Mouse (Mus musculus): ENCODE data around the gene LTO1. TPM values are rescaled to one million over a fixed set of nuclear protein-coding genes. Genes with fewer than 3 reads are reported as not detected.

The LTO1 gene
- polyA plus RNA-seq, 1 experiment from 2014 or later = 21.1 TPM

GRCm38 (mm10) chr7:144935563-144935962 lies 20.7 kb downstream of the LTO1 start:
- Histone ChIP-seq H3K4me2 (replicated peaks; ENCODE audit: low read depth) (no peak overlapping the region), H3K9ac (ENCODE audit: low read depth, low read length) (no peak overlapping the region), H3K27ac (ENCODE audit: low read depth, low read length) (no peak overlapping the region), H3K4me3 (ENCODE audit: low read depth, low read length) (no peak overlapping the region), H3K27me3 (replicated peaks; ENCODE audit: control insufficient read depth, insufficient read depth, low read length) (no peaks in the 10 kb centered on the region; the same call in 1 of the 2 replicates), H3K4me1 (replicated peaks; ENCODE audit: control insufficient read depth, insufficient read depth, low read length) (peaks cover 10% of the 10 kb centered on the region; the same call in 1 of the 2 replicates), H3K36me3 (ENCODE audit: control insufficient read depth, insufficient read depth) (peaks cover 40% of the 10 kb centered on the region), H3K9me3 (ENCODE audit: control insufficient read depth) (no peaks in the 10 kb centered on the region)
- ATAC-seq = no peak
- WGBS = 54% methylated on average over 5 of the region's 5 CpGs
- TF ChIP-seq CTCF (IDR thresholded peaks at IDR 0.05; ENCODE audit: low read depth) = peak; percentile 78

- ATAC-seq = no peak
- Histone ChIP-seq H3K9me3 (ENCODE audit: control insufficient read depth) (no peaks in the 10 kb centered on the region), H3K27ac (ENCODE audit: low read depth, low read length) (no peak overlapping the region; the same call in 1 of the 2 replicates), H3K9ac (ENCODE audit: low read depth, low read length) (no peak overlapping the region), H3K4me1 (replicated peaks; ENCODE audit: control insufficient read depth, insufficient read depth, low read length) (peaks cover 10% of the 10 kb centered on the region; the same call in 1 of the 2 replicates), H3K4me2 (replicated peaks; ENCODE audit: low read depth) (no peak overlapping the region), H3K36me3 (ENCODE audit: control insufficient read depth, insufficient read depth) (peaks cover 36% of the 10 kb centered on the region), H3K27me3 (replicated peaks; ENCODE audit: control insufficient read depth, insufficient read depth, low read length) (no peaks in the 10 kb centered on the region; the same call in 1 of the 2 replicates), H3K4me3 (ENCODE audit: low read depth, low read length) (no peak overlapping the region)
- 90% methylated on average over 4 of the region's 4 CpGs for WGBS
- no peak for TF ChIP-seq CTCF (IDR thresholded peaks at IDR 0.05; ENCODE audit: low read depth)
Observed at GRCm38 (mm10) chr7:144936311-144936880, 21.5 kb downstream of the LTO1 start.

- Histone ChIP-seq H3K36me3 (ENCODE audit: control insufficient read depth, insufficient read depth) (peaks cover 32% of the 10 kb centered on the region; the same call in 1 of the 2 replicates), H3K27ac (ENCODE audit: low read depth, low read length) (no peak overlapping the region), H3K27me3 (replicated peaks; ENCODE audit: control insufficient read depth, insufficient read depth, low read length) (peaks cover 4% of the 10 kb centered on the region; the same call in 1 of the 2 replicates), H3K4me2 (replicated peaks; ENCODE audit: low read depth) (peak overlapping the region; percentile 92), H3K4me3 (ENCODE audit: low read depth, low read length) (peak overlapping the region; percentile 64), H3K9me3 (ENCODE audit: control insufficient read depth) (no peaks in the 10 kb centered on the region), H3K4me1 (replicated peaks; ENCODE audit: control insufficient read depth, insufficient read depth, low read length) (peaks cover 15% of the 10 kb centered on the region; the same call in 1 of the 2 replicates), H3K9ac (ENCODE audit: low read depth, low read length) (peak overlapping the region; percentile 52)
- TF ChIP-seq CTCF (IDR thresholded peaks at IDR 0.05; ENCODE audit: low read depth) = peak; percentile 99
- peak; percentile 65 for ATAC-seq
- WGBS = 2% methylated on average over 20 of the region's 20 CpGs
Observed at GRCm38 (mm10) chr7:144937490-144937889, 22.6 kb downstream of the LTO1 start.

- Histone ChIP-seq H3K27me3 (replicated peaks; ENCODE audit: control insufficient read depth, insufficient read depth, low read length) (peaks cover 8% of the 10 kb centered on the region; the same call in 1 of the 2 replicates), H3K4me2 (replicated peaks; ENCODE audit: low read depth) (peak overlapping the region; percentile 92), H3K4me1 (replicated peaks; ENCODE audit: control insufficient read depth, insufficient read depth, low read length) (peaks cover 20% of the 10 kb centered on the region), H3K27ac (ENCODE audit: low read depth, low read length) (no peak overlapping the region), H3K4me3 (ENCODE audit: low read depth, low read length) (peak overlapping the region; percentile 64), H3K9me3 (ENCODE audit: control insufficient read depth) (no peaks in the 10 kb centered on the region), H3K9ac (ENCODE audit: low read depth, low read length) (peak overlapping the region; percentile 52), H3K36me3 (ENCODE audit: control insufficient read depth, insufficient read depth) (peaks cover 30% of the 10 kb centered on the region; the same call in 1 of the 2 replicates)
- no peak for ATAC-seq
- no peak for TF ChIP-seq CTCF (IDR thresholded peaks at IDR 0.05; ENCODE audit: low read depth)
- 2% methylated on average over 39 of the region's 39 CpGs for WGBS
Observed at GRCm38 (mm10) chr7:144937899-144938517, 23.1 kb downstream of the LTO1 start.

- Histone ChIP-seq H3K27me3 (replicated peaks; ENCODE audit: control insufficient read depth, insufficient read depth, low read length) (peaks cover 9% of the 10 kb centered on the region; the same call in 1 of the 2 replicates), H3K9ac (ENCODE audit: low read depth, low read length) (peak overlapping the region; percentile 52), H3K27ac (ENCODE audit: low read depth, low read length) (peak overlapping the region; percentile 15; the same call in 1 of the 2 replicates), H3K36me3 (ENCODE audit: control insufficient read depth, insufficient read depth) (0 out of 2 replicates have a peak, but pooled peaks cover 23% of the 10 kb centered on the region), H3K9me3 (ENCODE audit: control insufficient read depth) (no peaks in the 10 kb centered on the region), H3K4me1 (replicated peaks; ENCODE audit: control insufficient read depth, insufficient read depth, low read length) (peaks cover 22% of the 10 kb centered on the region), H3K4me2 (replicated peaks; ENCODE audit: low read depth) (peak overlapping the region; percentile 92), H3K4me3 (ENCODE audit: low read depth, low read length) (peak overlapping the region; percentile 64)
- TF ChIP-seq CTCF (IDR thresholded peaks at IDR 0.05; ENCODE audit: low read depth) = no peak
- WGBS = under 1% methylated on average over 32 of the region's 32 CpGs
- no peak for ATAC-seq
Observed at GRCm38 (mm10) chr7:144938661-144939343, 23.9 kb downstream of the LTO1 start.
